Mouse (Mus musculus) small intestine, adult 2 months (tissue): ENCODE data around the gene 8030411F24Rik. TPM values are rescaled to one million over a fixed set of nuclear protein-coding genes. Genes with fewer than 3 reads are reported as not detected.
A peak's percentile ranks its signal among the peaks of the same experiment; 100 is the strongest.

Experiments
- H3K27ac ChIP-seq: fragments of 200-500 bp; 2 replicates; pipeline ENCODE4 v1.5.1; 2012; ENCODE audit warnings: low read depth, low read length, control low read depth, inconsistent platforms; ENCODE audit not compliant: insufficient read depth
- H3K27me3 ChIP-seq: fragments of 200-500 bp; 2 replicates; pipeline ENCODE4 v1.6.1; 2012; ENCODE audit warnings: mild to moderate bottlenecking, moderate library complexity, low read length, inconsistent platforms; ENCODE audit not compliant: control insufficient read depth, insufficient read depth
- H3K36me3 ChIP-seq: fragments of 200-500 bp; 2 replicates; pipeline ENCODE4 v1.6.1; 2012; ENCODE audit warnings: mild to moderate bottlenecking, low read length, control low read depth, inconsistent platforms; ENCODE audit not compliant: control insufficient read depth, insufficient read depth
- H3K4me1 ChIP-seq: fragments of 200-500 bp; 2 replicates; pipeline ENCODE4 v1.6.1; 2012; ENCODE audit warnings: low read length, inconsistent platforms, mixed read lengths; ENCODE audit not compliant: control insufficient read depth, insufficient read depth, insufficient read length
- H3K4me3 ChIP-seq: fragments of 200-500 bp; 2 replicates; pipeline ENCODE4 v1.5.1; 2012; ENCODE audit warnings: low read depth, mild to moderate bottlenecking, control low read depth, inconsistent platforms, low read length, moderate library complexity
- CTCF ChIP-seq: fragments of 200-500 bp; IDR thresholded peaks from 2 replicates; pipeline ENCODE4 v1.5.1; 2012; ENCODE audit warnings: low read depth, mild to moderate bottlenecking, control low read depth, inconsistent platforms, low read length, moderate library complexity, mixed read lengths; ENCODE audit not compliant: insufficient replicate concordance, insufficient read length; ENCODE audit errors: extremely low read depth
- POLR2A ChIP-seq: fragments of 200-500 bp; IDR thresholded peaks from 2 replicates; pipeline ENCODE4 v1.6.1; 2012; ENCODE audit warnings: low read depth, mild to moderate bottlenecking, control low read depth, inconsistent platforms, low read length, moderate library complexity
- WGBS: fragments of 180-500 bp; shearing (Covaris S2); methylation state at CpG from one replicate; pipeline ENCODE4 v1.1.7; 2018; 5-methylcytosine and 5-hydroxymethylcytosine counted together
- polyA plus RNA-seq: library from polyadenylated mRNA; depleted of rRNA; stranded (reverse); fragments of >200 nt; gene quantifications from 2 replicates; pipeline ENCODE4 v1.2.3, GENCODE M21; 2012; rRNA removed

8030411F24Rik gene
- not detected in 2 replicates for polyA plus RNA-seq

- Histone ChIP-seq H3K27ac (no peak within 1 kb of the TSS), H3K4me3 (no peak within 1 kb of the TSS), H3K27me3 (no peaks in the 10 kb centered on the region), H3K4me1 (no peaks in the 10 kb centered on the region), H3K36me3 (no peaks in the 10 kb centered on the region)
- 8% methylated on average over 1 of the region's 1 CpGs for WGBS
- TF ChIP-seq CTCF = no peak
These were observed at the start of gene 8030411F24Rik for GRCm38 (mm10) chr2:148781709-148782108. Gene 8030411F24Rik, plus strand, starts transcription at chr2:148782009.

GRCm38 (mm10) chr2:148732327-148733000, 49.3 kb upstream of the 8030411F24Rik start, which contains the start of gene Napb:
Gene Napb, minus strand, starts transcription at chr2:148732467.
- Histone ChIP-seq H3K27ac (no peak within 1 kb of the TSS), H3K4me3 (peak within 1 kb of the TSS; percentile 74), H3K27me3 (no peaks in the 10 kb centered on the region), H3K4me1 (0 out of 2 replicates have a peak, but pooled peaks cover 3% of the 10 kb centered on the region), H3K36me3 (no peaks in the 10 kb centered on the region)
- TF ChIP-seq CTCF (no peak), POLR2A (no peak; the same call in 1 of the 2 replicates)
- 6% methylated on average over 18 of the region's 18 CpGs for WGBS

GRCm38 (mm10) chr2:148743001-148743400, 38.8 kb upstream of the 8030411F24Rik start:
- Histone ChIP-seq H3K36me3 (no peaks in the 10 kb centered on the region), H3K27me3 (no peaks in the 10 kb centered on the region), H3K4me3 (no peak overlapping the region), H3K4me1 (no peaks in the 10 kb centered on the region), H3K27ac (no peak overlapping the region)
- TF ChIP-seq POLR2A (no peak), CTCF (no peak)
- WGBS = 72% methylated on average over 3 of the region's 3 CpGs

GRCm38 (mm10) chr2:148743846-148744407, 37.9 kb upstream of the 8030411F24Rik start:
- Histone ChIP-seq H3K36me3 (no peaks in the 10 kb centered on the region), H3K27me3 (no peaks in the 10 kb centered on the region), H3K4me3 (no peak overlapping the region), H3K27ac (no peak overlapping the region), H3K4me1 (no peaks in the 10 kb centered on the region)
- 72% methylated on average over 3 of the region's 3 CpGs for WGBS
- TF ChIP-seq CTCF = no peak
- no peak for TF ChIP-seq POLR2A

GRCm38 (mm10) chr2:148750058-148750457, 31.8 kb upstream of the 8030411F24Rik start, which contains the start of gene Cstl1:
Gene Cstl1, plus strand, starts transcription at chr2:148750358.
- no peak for TF ChIP-seq CTCF
- TF ChIP-seq POLR2A = no peak
- no peaks in the 10 kb centered on the region for H3K27me3 ChIP-seq
- no peak within 1 kb of the TSS for H3K4me3 ChIP-seq
- H3K36me3 ChIP-seq = no peaks in the 10 kb centered on the region
- no peaks in the 10 kb centered on the region for H3K4me1 ChIP-seq
- WGBS = 81% methylated on average over 1 of the region's 1 CpGs
- no peak within 1 kb of the TSS for H3K27ac ChIP-seq

- Histone ChIP-seq H3K4me3 (no peak overlapping the region), H3K27me3 (no peaks in the 10 kb centered on the region), H3K27ac (no peak overlapping the region), H3K36me3 (no peaks in the 10 kb centered on the region), H3K4me1 (no peaks in the 10 kb centered on the region)
- WGBS = 16% methylated on average over 15 of the region's 15 CpGs
- TF ChIP-seq CTCF (peak; percentile 23; the same call in 1 of the 2 replicates), POLR2A (no peak)
These were observed 29.7 kb upstream of the 8030411F24Rik start for GRCm38 (mm10) chr2:148751893-148752813.
